Mouse (Mus musculus): ENCODE measurements around the gene Klf12.

Gene Klf12

DNA sequence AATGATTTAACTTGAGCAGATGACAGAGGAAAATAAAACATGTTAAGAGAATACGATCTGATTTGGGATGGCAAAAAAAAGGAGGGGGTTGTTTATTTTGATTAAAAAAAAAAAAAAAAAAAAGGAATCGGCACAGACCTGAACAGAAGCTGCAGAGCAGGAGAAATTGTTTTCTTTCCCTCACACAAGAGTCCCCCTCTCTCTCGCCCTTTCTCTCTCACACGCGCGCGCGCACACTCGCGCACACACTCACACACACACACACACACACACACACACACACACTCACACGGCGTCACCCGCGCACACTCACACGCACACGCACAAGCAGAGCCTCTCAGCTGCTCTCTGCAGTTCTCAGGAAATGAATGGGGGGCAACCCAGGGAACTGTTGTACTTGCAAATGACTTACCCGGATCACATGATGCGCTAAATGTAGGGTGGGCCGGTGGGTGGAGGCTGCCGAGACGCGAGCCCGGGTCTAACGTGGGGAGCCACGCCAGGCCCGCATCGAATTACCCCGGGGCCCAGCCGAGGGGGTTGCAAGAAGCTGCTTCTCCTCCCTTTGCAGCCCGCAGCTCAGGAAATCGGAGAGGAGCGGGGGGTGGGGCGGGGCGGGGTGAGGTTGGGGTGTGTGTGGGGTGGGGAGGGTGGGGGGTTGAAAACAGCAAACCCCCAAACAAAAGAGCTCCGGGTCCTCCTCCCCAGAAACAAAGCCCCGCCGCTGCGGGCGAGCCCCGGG lies at the start of gene Klf12:
Gene Klf12, minus strand, starts transcription at position 561 of the 742 bp plus-strand sequence.
- peak; percentile 81 to 85 for DNase-seq (ENCODE audit: low spot score in 2 of 2)

GRCm38 (mm10) chr14:100333369-100333768 lies 48.9 kb upstream of the Klf12 start:
- DNase-seq (ENCODE audit: low spot score in 2 of 2): peak in 1 of 2 experiments; percentile 20

- no peak for DNase-seq (ENCODE audit: low spot score in 2 of 2)
These were observed 44.3 kb upstream of the Klf12 start for GRCm38 (mm10) chr14:100328602-100329276.

DNA sequence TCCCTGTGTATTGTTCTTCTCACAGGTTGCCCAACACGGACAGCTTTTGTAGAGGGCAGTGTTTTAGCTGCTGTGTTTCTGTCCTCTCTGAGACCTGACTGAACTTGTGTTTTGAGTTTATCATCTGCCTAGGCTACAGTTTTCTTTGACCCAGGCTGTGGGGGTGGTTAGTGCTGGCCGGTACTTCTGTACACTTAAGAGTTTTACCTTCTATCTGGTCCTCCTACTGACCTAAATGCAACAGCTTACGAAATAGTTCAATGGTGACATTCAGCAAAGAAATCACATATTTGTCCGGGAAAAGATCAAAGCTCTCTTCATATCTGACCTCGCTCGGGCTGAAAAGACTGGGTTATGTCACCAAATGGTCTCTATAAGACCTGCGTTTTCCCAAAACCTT lies 39.8 kb upstream of the Klf12 start:
- no peak for DNase-seq (ENCODE audit: low spot score in 2 of 2)

GRCm38 (mm10) chr14:100322012-100322411 lies 37.5 kb upstream of the Klf12 start:
- DNase-seq (ENCODE audit: low spot score in 2 of 2): no peak

DNA sequence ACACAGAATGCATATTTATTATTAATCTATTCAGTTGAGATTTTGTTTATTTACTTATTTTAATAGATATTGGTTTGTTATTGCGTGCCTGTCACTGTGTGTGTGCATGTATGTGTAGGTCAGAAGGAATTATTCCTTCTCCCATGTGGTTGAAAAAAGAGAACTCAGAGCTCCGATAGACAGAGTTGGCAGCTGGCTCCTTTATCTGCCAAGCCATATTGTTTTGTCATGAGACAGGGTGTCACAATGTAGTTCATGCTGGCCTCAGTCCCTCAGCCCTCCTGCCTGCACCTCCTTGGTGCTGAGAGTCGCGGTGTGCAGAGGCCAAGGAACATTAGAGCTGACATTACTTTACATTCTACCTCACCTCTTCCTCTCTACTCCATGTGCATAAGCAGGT lies 32.3 kb upstream of the Klf12 start:
- DNase-seq (ENCODE audit: low spot score in 2 of 2): no peak

DNA sequence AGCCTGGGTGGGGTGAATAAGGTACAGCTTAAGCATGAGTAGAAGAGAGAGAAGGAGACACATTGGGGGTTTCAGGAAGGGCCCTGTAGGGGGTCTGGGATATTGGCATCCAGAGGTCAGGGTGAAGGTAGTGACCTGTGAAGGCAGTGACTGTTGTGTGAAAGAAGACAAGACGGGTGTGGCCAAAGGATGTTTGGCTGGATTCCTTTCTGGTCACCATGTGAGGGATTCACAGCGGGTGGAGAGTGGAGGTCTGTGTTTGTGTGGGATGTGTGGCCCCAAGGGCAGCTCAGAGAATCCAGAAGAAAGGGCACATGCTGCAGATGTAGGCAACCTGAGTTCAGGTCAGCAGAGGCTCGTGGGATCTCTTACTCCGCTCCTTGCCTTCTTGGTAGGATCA lies 29.6 kb upstream of the Klf12 start:
- DNase-seq (ENCODE audit: low spot score in 2 of 2): no peak

- no peak for DNase-seq (ENCODE audit: low spot score in 2 of 2)
These were observed 16.4 kb upstream of the Klf12 start for GRCm38 (mm10) chr14:100300905-100301304.

DNA sequence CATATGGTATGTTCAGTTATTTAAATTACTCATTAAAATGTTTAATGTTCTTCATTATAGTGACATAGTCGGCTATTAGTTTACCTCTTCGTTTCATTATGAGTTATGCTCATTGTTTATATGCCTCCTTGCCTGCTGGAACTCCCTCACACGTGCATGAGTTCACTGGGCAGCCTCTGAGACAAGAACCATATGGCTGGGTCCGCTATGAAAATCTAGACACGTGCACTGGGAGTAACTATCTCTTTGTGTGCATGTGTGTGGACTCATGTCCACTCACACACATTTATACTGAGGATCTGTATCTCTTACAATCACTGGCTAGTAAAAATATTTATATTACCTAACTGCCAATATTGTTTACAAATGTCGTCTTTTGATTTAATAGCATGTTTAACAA lies 14.4 kb upstream of the Klf12 start:
- no peak for DNase-seq (ENCODE audit: low spot score in 2 of 2)

- no peak for DNase-seq (ENCODE audit: low spot score in 2 of 2)
These were observed 2.2 kb upstream of the Klf12 start for GRCm38 (mm10) chr14:100286586-100287241.

GRCm38 (mm10) chr14:100285656-100286585 lies 1.4 kb upstream of the Klf12 start:
- peak; percentile 72 to 77 for DNase-seq (ENCODE audit: low spot score in 2 of 2)

DNA sequence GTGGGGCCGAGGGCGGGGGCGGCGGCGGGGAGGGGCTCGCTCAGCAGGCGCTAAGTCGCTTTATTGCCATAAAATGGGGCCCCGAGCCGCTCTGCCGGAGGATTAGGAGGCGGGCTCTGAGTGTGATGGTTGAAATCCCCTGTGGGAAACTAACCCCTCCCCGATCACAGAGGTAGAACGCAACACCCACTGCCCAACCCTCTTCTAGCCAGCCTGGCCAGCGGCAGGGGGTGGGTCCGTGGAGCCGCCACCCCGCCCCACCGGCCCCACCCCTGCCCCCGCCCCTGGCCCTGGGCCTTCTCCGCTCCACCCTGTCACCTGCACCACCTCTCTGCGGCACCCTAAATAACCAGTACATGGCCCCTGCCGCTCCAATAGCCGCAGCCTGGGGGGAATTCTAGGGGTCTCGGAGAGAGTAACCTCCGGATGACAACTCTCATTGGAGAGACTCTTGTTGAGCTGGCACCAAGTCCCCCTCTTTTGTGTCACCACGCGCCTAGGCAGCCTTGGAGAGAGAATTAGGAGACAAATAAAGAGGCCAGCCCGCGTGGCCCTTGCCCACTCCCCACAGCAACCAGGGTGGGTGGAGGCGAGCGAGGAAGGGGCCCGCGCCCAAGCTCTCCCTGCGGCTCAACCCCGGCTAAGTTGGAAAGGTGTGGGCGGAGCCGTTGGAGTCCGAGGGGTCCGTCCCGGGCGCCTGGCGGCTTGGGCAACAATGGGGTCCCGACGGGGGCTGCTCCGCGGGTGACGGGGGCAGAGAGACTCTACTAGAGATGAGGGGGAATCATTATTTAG lies 579 bp upstream of the Klf12 start:
- peak in 1 of 2 experiments; percentile 66 for DNase-seq (ENCODE audit: low spot score in 2 of 2)

DNA sequence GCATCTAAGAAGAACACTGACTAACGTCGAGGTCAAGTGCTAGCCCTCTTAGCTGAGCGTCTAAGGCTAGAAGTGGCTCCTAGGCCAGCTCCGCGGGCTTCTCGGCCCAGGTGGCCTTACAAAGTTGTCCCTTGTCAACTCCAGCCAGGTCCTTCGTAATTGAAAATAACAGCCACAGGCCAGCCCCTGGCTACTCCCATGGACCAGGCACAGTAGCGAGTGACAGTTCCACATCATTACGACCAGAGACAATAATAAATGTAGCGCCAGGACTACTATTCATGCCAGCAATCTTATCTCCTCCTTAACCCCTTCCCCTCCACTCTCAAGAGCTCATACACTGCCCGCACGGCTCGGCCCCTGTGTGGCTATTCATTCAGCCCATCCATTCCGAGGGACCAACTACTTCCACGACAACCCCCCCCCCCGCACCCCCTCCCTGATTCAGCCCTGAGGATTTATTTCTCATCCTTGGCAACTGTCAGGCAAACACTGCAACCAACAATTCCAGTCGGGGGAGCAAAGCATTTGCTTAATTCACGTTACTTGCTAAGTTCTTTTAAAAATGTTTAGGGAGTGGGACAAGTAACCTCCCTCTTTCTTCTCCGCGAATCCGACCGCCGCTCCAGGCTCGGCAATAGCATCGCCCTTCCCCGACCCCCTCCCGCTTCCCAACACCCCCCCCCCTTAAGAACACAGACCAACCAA lies 914 bp downstream of the Klf12 start:
- peak in 1 of 2 experiments; percentile 28 for DNase-seq (ENCODE audit: low spot score in 2 of 2)

DNA sequence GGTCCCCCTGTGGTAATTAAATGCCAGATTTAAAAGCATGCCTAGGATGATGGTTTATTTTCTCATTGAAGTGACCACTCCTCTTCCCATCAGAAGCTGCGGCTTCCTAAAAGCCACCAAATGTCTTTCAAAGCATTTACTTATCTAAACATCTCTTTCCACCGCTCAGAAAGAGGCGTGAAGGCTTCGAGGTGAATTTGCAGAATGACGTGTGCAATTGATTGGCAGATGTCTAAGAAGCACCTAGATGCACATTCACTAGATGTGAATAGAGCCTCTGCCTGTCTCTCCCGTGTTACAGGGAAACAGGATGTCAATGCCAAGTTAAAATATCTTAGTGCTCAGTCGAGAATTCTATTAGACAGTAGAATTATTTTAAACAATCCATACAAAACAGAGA lies 1.8 kb downstream of the Klf12 start:
- no peak for DNase-seq (ENCODE audit: low spot score in 2 of 2)

GRCm38 (mm10) chr14:100281734-100282133 lies 2.7 kb downstream of the Klf12 start:
- no peak for DNase-seq (ENCODE audit: low spot score in 2 of 2)

GRCm38 (mm10) chr14:100274179-100274578 lies 10.3 kb downstream of the Klf12 start:
- no peak for DNase-seq (ENCODE audit: low spot score in 2 of 2)

DNA sequence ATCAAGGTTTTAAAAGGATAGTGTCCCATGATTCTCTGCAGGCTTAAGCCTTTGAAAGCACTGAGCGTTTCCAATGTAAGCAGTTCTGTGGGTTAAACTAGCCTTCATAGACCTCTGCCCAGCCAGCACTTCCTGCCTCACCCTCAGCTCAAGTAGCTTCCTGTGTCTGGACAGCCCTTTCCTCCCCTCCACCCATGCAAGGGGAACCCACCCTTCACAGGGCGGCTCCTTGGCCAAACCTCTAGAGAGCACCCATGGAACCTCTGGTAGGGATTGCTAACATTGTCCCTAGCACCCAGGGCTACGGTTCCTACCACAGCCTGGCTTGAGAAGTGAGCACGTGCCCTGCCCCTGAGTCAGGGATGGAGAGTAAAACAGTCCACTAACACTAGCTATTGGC lies 23.9 kb downstream of the Klf12 start:
- no peak for DNase-seq (ENCODE audit: low spot score in 2 of 2)

- no peak for DNase-seq (ENCODE audit: low spot score in 2 of 2)
These were observed 41.4 kb downstream of the Klf12 start for GRCm38 (mm10) chr14:100243046-100243445.

DNA sequence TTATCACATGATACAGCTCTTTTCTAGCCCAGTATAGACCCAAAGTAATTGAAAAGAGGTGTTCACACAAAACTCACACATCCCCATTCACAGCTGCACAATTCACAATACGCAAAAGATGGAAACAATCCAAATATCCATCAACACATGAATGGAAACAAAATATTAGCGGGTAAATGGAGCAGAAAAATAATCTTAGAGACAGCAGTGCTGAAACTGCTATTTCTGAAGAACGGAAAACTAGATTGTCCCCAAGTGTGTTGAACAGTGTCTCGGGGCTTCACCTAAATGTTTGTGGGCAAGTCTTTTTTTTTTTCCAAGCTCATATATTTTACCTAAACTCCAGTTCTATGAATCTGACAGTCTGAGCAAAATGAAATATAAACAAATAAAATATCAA lies 44.6 kb downstream of the Klf12 start:
- DNase-seq (ENCODE audit: low spot score in 2 of 2): no peak

- no peak for DNase-seq (ENCODE audit: low spot score in 2 of 2)
These were observed 47.7 kb downstream of the Klf12 start for GRCm38 (mm10) chr14:100236757-100237156.

Measured in urinary bladder, postnatal 4 days (tissue).